Comparison of ENCODE assay signal across 8 mouse cellular contexts in the genomic region with DNA sequence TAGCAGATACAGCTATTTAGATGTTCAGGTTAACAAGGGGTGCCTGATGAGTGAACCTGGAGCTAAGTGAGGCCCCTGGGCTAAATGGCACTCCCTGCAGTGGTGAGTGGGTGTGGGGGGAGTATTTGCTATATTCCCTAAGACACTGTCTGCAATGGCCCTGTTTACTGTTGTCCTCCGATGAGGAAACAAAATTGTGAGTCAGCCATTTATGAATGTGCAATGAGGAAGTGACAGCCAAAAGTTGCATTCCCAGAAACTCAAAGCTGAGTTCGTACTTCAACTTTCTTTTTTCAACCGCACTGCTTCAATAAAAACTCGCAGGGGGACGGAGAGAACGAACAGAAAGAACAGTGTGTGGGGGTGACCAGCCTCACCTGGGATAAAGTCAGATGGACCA. TPM values are rescaled to one million over a fixed set of nuclear protein-coding genes. Genes with fewer than 3 reads are reported as not detected.
DNase-seq lines count a peak whose midpoint lies in the region; ATAC-seq and TF ChIP-seq lines count a peak whose summit lies in the region.

No protein-coding gene starts in this region.

- peaks cover 7% of the 10 kb centered on the region; the same call in 1 of the 2 replicates for H3K4me1 ChIP-seq in intestine, embryonic 16.5 days (ENCODE audit: control insufficient read depth, insufficient read depth, low read length)

- DNase-seq in layer of hippocampus, adult 2 months (ENCODE audit: low spot score in 2 of 2), result no peak
- no peak for DNase-seq in layer of hippocampus, postnatal 14 days (ENCODE audit: low spot score in 2 of 2)
- peak; percentile 11 to 22 for DNase-seq in natural killer cell, adult 2 months (ENCODE audit: low spot score in 2 of 2)
- DNase-seq in c-Kit-positive CD71-positive TER-119-positive erythroid progenitor cells, embryonic 14.5 days (ENCODE audit: low spot score), result no peak
- no peak for DNase-seq in layer of hippocampus, postnatal 36 days
- DNase-seq in urinary bladder, postnatal 4 days (ENCODE audit: low spot score in 2 of 2), result no peak

- peak overlapping the region; percentile 43; the same call in 1 of the 2 replicates for H3K4me3 ChIP-seq in layer of hippocampus, adult 2 months
- H3K4me3 ChIP-seq in intestine, embryonic 16.5 days (ENCODE audit: low read length), result peak overlapping the region; percentile 50

- 69% methylated on average over 6 of the region's 6 CpGs for WGBS in intestine, embryonic 16.5 days

- H3K36me3 ChIP-seq in intestine, embryonic 16.5 days (ENCODE audit: control insufficient read depth, insufficient read depth, low read length), result no peaks in the 10 kb centered on the region; the same call in 1 of the 2 replicates

- peak overlapping the region; percentile 60 for H3K4me2 ChIP-seq in intestine, embryonic 16.5 days (ENCODE audit: low read depth, low read length)

- H3K27me3 ChIP-seq in intestine, embryonic 16.5 days (replicated peaks; ENCODE audit: control insufficient read depth, insufficient read depth, low read length), result no peaks in the 10 kb centered on the region

- no peaks in the 10 kb centered on the region for H3K9me3 ChIP-seq in intestine, embryonic 16.5 days (ENCODE audit: control insufficient read depth, low read length)

- peak overlapping the region; percentile 74 for H3K9ac ChIP-seq in intestine, embryonic 16.5 days (ENCODE audit: low read depth, low read length)

- no peak overlapping the region for H3K27ac ChIP-seq in layer of hippocampus, adult 2 months
- H3K27ac ChIP-seq in intestine, embryonic 16.5 days (ENCODE audit: low read length), result peak overlapping the region; percentile 96

- TF ChIP-seq CTCF in layer of hippocampus, adult 2 months (conservative IDR thresholded peaks at IDR 0.05), result no peak

- peak; percentile 12; the same call in 1 of the 2 replicates for ATAC-seq in common myeloid progenitor, adult 5-6 weeks (replicated peaks; ENCODE audit: low read depth, poor library complexity, severe bottlenecking)
- peak; percentile 10; the same call in 1 of the 2 replicates for ATAC-seq in intestine, embryonic 16.5 days

RNA-seq across cellular contexts. Expression of a gene that starts 3.3 kb away (rescaled TPM):
- 1 to 10 TPM; 6.5 to 6.7 TPM for total RNA-seq in layer of hippocampus, adult 2 months (2021)
- 10 to 100 TPM; 10.9 to 11.4 TPM for total RNA-seq in layer of hippocampus, postnatal 14 days (2021)
- 50.9 and 71.5 TPM in 2 replicates for total RNA-seq in common myeloid progenitor, adult 5-6 weeks (2017)
- polyA plus RNA-seq in intestine, embryonic 16.5 days (2015; fragmentation: Nextera tagmentation; extraction: Ambion mirVana), result 32.4 and 35.9 TPM in 2 replicates
- 1 to 10 TPM; 5.9 to 6.8 TPM for total RNA-seq in layer of hippocampus, postnatal 36 days (2021)

RNA-seq across cellular contexts. Expression of a gene that starts 12.4 kb away (rescaled TPM):
- total RNA-seq in layer of hippocampus, adult 2 months (2021), result 1 to 10 TPM; 5.5 TPM
- total RNA-seq in layer of hippocampus, postnatal 14 days (2021), result 1 to 10 TPM; 6.6 to 8.8 TPM
- total RNA-seq in common myeloid progenitor, adult 5-6 weeks (2017), result not detected in 2 replicates
- 5.0 and 5.3 TPM in 2 replicates for polyA plus RNA-seq in intestine, embryonic 16.5 days (2015; fragmentation: Nextera tagmentation; extraction: Ambion mirVana)
- total RNA-seq in layer of hippocampus, postnatal 36 days (2021), result 1 to 10 TPM; 6.4 to 7.0 TPM

Comparison
In these comparisons a context has a peak if more than half of its experiments do, and no peak if none do; other contexts are left out.
1. DNase-seq: peak in natural killer cell, adult 2 months (2 of 2); none in layer of hippocampus, adult 2 months (0 of 2), layer of hippocampus, postnatal 14 days (0 of 2), c-Kit-positive CD71-positive TER-119-positive erythroid progenitor cells, embryonic 14.5 days (single experiment), layer of hippocampus, postnatal 36 days (0 of 2) and urinary bladder, postnatal 4 days (0 of 2).